Mouse (Mus musculus) frontal cortex, postnatal 10 days (tissue): Measurements from ENCODE around the gene Gm5475.

ENCODE experiments used
- DNase-seq, 2 experiments: peaks; one replicate each; pipeline ENCODE4 v3.0.0; 2022; ENCODE audit warnings: low spot score in 2 of 2, mixed read lengths in 1 of 2

Gm5475 gene

GRCm38 (mm10) chr15:100448572-100448971 is 26.6 kb downstream of the Gm5475 start:
- no peak for DNase-seq

DNA sequence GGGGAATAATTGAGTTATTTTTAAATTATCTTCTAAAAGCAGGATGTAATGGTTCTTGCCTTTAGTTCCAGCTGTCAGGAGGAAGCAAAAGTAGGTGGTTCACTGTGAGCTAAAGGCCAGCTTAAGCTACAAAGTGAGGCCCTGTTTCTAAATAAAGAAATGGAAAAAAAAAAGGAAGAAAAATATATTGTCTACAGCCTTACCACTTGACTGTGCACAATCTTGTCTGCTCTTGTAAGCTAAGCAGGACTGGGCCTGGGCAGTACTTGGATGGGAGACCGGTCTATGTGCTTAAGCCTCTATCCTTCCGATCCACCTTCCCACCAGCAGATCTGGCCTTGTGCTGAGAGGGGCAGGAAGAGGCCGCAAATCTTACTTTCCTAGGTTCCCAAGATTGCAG is 27.5 kb downstream of the Gm5475 start:
- DNase-seq = no peak

DNA sequence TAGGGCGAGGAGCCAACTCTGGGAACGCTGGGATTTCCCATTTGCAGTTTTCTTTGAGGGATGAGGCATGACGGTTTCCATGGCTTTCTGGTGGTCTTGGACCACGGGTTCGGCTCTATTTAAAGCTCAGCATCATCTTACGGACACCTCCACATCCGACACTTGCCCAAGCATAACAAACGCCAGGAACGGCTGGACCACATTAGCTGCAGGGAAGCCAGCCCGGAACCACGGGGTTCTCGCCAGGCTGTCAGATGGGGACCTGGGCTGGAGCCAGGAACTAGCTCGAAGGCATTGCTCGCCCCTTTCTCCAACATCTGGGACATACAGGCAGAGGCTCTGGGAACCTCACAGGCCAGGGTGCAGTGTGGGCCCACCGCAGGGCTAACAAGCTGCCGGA is 29.3 kb downstream of the Gm5475 start:
- peak in 1 of 2 experiments; percentile 36 for DNase-seq

DNA sequence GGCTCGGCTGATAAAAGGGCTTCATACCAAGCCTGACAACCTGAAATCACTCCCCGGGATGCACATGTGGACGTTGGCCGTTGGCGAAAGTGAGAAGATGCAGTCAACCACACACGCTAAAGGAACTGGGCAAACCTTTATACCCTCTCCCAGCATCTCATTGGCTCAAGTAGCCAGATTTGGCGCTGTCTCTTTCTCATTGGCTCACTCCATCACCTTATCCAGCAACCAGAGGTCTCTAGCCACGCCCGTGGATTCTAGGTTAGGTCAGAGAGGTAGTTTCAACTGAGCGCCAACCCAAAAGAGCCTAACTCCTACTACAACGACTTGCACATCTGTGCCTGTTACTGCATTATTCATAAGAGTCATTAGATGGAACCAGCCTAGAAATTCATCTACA is 30.5 kb downstream of the Gm5475 start:
- no peak for DNase-seq

DNA sequence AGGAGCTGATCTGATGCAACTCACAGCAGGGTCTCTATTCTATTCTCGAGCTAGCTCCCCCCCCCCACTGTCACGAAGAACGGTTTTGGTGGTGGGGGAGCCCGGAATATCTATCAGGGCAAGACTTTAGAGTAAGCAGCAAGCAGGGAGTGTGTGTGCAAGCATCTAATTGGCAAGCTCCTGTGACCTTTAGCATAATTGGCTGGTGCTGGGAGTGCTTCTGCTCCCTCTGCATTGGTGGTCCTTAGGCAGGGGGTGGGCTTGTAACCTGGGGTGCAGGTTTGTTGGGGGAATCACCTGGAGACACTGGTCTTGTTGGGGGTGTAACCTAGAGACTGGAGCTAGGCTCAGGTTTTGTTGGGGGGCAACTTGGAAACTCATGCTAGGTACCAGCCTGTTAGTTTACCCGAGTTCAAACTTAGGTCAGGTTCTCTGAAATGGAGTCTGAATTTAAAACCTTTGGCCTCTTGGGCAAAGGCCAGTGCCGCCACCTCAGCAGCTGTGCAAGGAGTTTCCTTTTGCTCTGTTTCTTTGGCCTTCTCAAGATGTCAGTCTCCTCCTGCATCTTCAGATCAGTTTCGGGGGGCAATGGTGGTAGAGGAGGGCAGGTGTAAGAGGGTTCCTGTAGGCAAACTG is 34.5 kb downstream of the Gm5475 start:
- no peak for DNase-seq

DNA sequence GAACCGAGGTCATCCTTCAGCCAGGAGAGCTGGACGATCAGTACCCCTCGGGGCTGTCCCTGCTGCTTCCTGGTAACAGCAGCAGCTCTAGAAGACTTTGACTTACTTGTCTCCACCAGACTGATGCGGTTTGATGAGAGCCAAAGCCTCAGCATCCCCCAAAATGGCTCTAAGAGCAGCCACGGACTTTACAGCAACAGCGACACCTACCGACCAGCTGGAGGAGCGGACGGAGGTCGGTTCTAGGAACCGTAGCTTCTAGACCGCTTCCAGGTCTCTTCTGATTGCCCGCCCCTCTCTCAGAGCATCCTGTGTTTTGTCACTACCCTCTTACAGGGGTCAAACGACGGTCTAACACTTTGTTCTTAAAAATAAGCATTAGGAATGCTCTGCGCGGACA is 35.4 kb downstream of the Gm5475 start:
- DNase-seq = peak in 1 of 2 experiments; percentile 55

GRCm38 (mm10) chr15:100458055-100458454 is 36.1 kb downstream of the Gm5475 start:
- no peak for DNase-seq

- no peak for DNase-seq
Measured at GRCm38 (mm10) chr15:100460942-100461341, 39.0 kb downstream of the Gm5475 start.

- DNase-seq = no peak
Measured at GRCm38 (mm10) chr15:100461646-100462045, 39.7 kb downstream of the Gm5475 start.

GRCm38 (mm10) chr15:100462086-100462485 is 40.1 kb downstream of the Gm5475 start:
- no peak for DNase-seq

- peak in 1 of 2 experiments; percentile 60 for DNase-seq
Measured at GRCm38 (mm10) chr15:100463712-100464111, 41.8 kb downstream of the Gm5475 start.

DNA sequence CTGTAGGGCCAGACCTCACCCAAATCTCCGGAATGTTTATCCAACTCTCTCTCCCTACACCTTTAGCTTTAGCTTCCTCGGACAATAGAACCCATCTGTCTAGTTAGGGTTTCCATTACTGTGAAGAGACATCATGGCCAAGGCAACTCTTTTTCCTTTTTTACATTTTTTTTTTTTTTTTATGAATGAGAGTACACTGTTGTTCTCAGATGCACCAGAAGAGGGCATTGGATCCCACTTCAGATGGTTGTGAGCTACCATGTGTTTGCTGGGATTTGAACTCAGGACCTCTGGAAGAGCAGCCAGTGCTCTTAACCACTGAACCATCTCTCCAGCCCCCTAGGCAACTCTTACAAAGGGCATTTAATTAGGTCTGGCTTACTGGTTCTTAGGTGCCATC is 43.5 kb downstream of the Gm5475 start:
- no peak for DNase-seq

- no peak for DNase-seq
Measured at GRCm38 (mm10) chr15:100467738-100468137, 45.8 kb downstream of the Gm5475 start.

- DNase-seq = peak; percentile 85 to 89
Measured at GRCm38 (mm10) chr15:100468295-100469188, 46.6 kb downstream of the Gm5475 start, which contains the start of gene Letmd1. Gene Letmd1 (plus strand): TSS chr15:100469023.

- no peak for DNase-seq
Measured at GRCm38 (mm10) chr15:100469189-100469545, 47.2 kb downstream of the Gm5475 start.

DNA sequence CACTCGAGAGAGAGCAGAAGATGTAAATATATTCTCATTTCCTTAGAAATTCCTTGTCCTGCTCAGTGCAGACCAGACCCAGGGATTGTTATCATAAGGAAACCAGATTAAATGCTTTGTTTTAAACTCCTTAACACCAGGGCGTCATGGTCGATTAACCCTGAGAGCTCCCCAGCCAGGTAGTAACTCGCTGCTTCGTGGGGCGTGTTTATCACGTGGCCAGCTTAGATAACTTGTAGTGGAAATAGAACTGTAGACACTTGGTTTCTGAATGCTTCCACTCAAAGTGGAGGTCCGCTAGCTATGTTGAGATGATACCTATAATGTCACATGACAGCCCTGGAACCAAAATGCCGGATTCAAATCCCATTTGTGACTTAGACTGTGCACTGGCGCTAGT is 48.1 kb downstream of the Gm5475 start:
- no peak for DNase-seq

DNA sequence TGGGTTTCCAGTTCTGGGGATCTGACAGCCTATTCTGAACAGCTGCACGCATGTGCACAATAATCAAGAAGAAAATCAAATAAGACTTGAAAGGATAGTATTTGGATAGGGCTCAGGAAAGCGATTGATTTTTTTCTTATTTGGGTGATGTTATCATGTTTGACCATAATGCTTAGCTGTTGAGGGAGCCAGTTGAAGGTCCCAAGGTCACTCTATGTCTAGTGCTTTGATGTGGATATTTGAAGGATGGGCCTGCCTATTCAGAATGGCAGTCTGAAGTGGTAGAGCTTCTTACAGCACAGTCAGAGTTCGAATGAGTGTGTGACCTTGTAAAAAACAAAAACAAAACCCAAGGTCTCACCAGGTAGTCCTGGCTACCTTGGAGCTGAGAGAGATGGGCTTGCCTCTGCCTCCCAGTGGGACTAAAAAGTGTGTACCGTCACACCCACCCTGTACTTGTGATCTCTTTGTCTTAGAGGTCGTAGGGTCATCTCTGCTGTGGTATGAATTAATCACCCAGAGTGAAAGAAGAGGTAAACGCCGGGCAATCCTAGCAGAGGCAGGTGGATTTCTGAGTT is 52.1 kb downstream of the Gm5475 start:
- no peak for DNase-seq
